Mouse (Mus musculus): Measurements from ENCODE around the gene Aagab. TPM values are rescaled to one million over a fixed set of nuclear protein-coding genes. Genes with fewer than 3 reads are reported as not detected.

Aagab gene
- polyA plus RNA-seq, 1 experiment = 4.4 TPM

GRCm38 (mm10) chr9:63664792-63665646 is 62.6 kb downstream of the Aagab start:
- Histone ChIP-seq H3K4me3 (replicated peaks) (no peak overlapping the region), H3K4me1 (peaks cover 66% of the 10 kb centered on the region), H3K36me3 (replicated peaks; ENCODE audit: low read length) (peaks cover 92% of the 10 kb centered on the region), H3K27me3 (replicated peaks) (no peaks in the 10 kb centered on the region), H3K9me3 (no peaks in the 10 kb centered on the region)
- TF ChIP-seq GATA1 (IDR thresholded peaks at IDR 0.05; ENCODE audit: borderline replicate concordance, low read length) (no peak), FLI1 (IDR thresholded peaks at IDR 0.05; ENCODE audit: low read length) (no peak)

- no peaks in the 10 kb centered on the region for H3K27me3 ChIP-seq (replicated peaks)
Measured at GRCm38 (mm10) chr9:63666612-63667372, 64.3 kb downstream of the Aagab start.

GRCm38 (mm10) chr9:63667373-63667724 is 64.9 kb downstream of the Aagab start:
- no peak for TF ChIP-seq GATA1 (IDR thresholded peaks at IDR 0.05; ENCODE audit: borderline replicate concordance, low read length)
- TF ChIP-seq FLI1 (IDR thresholded peaks at IDR 0.05; ENCODE audit: low read length) = no peak
- Histone ChIP-seq H3K36me3 (replicated peaks; ENCODE audit: low read length) (peaks cover 90% of the 10 kb centered on the region), H3K27me3 (replicated peaks) (no peaks in the 10 kb centered on the region), H3K4me3 (replicated peaks) (no peak overlapping the region), H3K9me3 (peaks cover 4% of the 10 kb centered on the region; the same call in 1 of the 2 replicates), H3K4me1 (peaks cover 82% of the 10 kb centered on the region)

More at GRCm38 (mm10) chr9:63666612-63667372, 64.3 kb downstream of the Aagab start:
- peaks cover 4% of the 10 kb centered on the region; the same call in 1 of the 2 replicates for H3K9me3 ChIP-seq
- no peak overlapping the region for H3K4me3 ChIP-seq (replicated peaks)
- H3K36me3 ChIP-seq (replicated peaks; ENCODE audit: low read length) = peaks cover 90% of the 10 kb centered on the region
- peaks cover 77% of the 10 kb centered on the region for H3K4me1 ChIP-seq
- no peak for TF ChIP-seq GATA1 (IDR thresholded peaks at IDR 0.05; ENCODE audit: borderline replicate concordance, low read length)

GRCm38 (mm10) chr9:63668621-63669020 is 66.2 kb downstream of the Aagab start:
- Histone ChIP-seq H3K9me3 (peaks cover 4% of the 10 kb centered on the region; the same call in 1 of the 2 replicates), H3K27me3 (replicated peaks) (no peaks in the 10 kb centered on the region), H3K36me3 (replicated peaks; ENCODE audit: low read length) (peaks cover 86% of the 10 kb centered on the region), H3K4me3 (replicated peaks) (no peak overlapping the region), H3K4me1 (peaks cover 85% of the 10 kb centered on the region)
- no peak for TF ChIP-seq FLI1 (IDR thresholded peaks at IDR 0.05; ENCODE audit: low read length)
- no peak for TF ChIP-seq GATA1 (IDR thresholded peaks at IDR 0.05; ENCODE audit: borderline replicate concordance, low read length)

- Histone ChIP-seq H3K9me3 (peaks cover 4% of the 10 kb centered on the region; the same call in 1 of the 2 replicates), H3K36me3 (replicated peaks; ENCODE audit: low read length) (peaks cover 80% of the 10 kb centered on the region), H3K4me3 (replicated peaks) (no peak overlapping the region), H3K4me1 (peaks cover 85% of the 10 kb centered on the region), H3K27me3 (replicated peaks) (no peaks in the 10 kb centered on the region)
- TF ChIP-seq FLI1 (IDR thresholded peaks at IDR 0.05; ENCODE audit: low read length) (no peak), GATA1 (IDR thresholded peaks at IDR 0.05; ENCODE audit: borderline replicate concordance, low read length) (no peak)
Measured at GRCm38 (mm10) chr9:63669816-63670215, 67.4 kb downstream of the Aagab start.

- Histone ChIP-seq H3K4me3 (replicated peaks) (peak overlapping the region; percentile 15), H3K36me3 (replicated peaks; ENCODE audit: low read length) (peaks cover 61% of the 10 kb centered on the region), H3K9me3 (peaks cover 4% of the 10 kb centered on the region; the same call in 1 of the 2 replicates), H3K4me1 (peaks cover 90% of the 10 kb centered on the region), H3K27me3 (replicated peaks) (no peaks in the 10 kb centered on the region)
- TF ChIP-seq FLI1 (IDR thresholded peaks at IDR 0.05; ENCODE audit: low read length) = no peak
- no peak for TF ChIP-seq GATA1 (IDR thresholded peaks at IDR 0.05; ENCODE audit: borderline replicate concordance, low read length)
Measured at GRCm38 (mm10) chr9:63672797-63673493, 70.5 kb downstream of the Aagab start.

- Histone ChIP-seq H3K4me3 (replicated peaks) (peak overlapping the region; percentile 15), H3K27me3 (replicated peaks) (no peaks in the 10 kb centered on the region), H3K9me3 (peaks cover 4% of the 10 kb centered on the region; the same call in 1 of the 2 replicates), H3K4me1 (peaks cover 90% of the 10 kb centered on the region), H3K36me3 (replicated peaks; ENCODE audit: low read length) (peaks cover 56% of the 10 kb centered on the region)
- TF ChIP-seq FLI1 (IDR thresholded peaks at IDR 0.05; ENCODE audit: low read length) (no peak), GATA1 (IDR thresholded peaks at IDR 0.05; ENCODE audit: borderline replicate concordance, low read length) (no peak)
Measured at GRCm38 (mm10) chr9:63673494-63673805, 71.0 kb downstream of the Aagab start.

- Histone ChIP-seq H3K36me3 (replicated peaks; ENCODE audit: low read length) (peaks cover 53% of the 10 kb centered on the region), H3K27me3 (replicated peaks) (no peaks in the 10 kb centered on the region), H3K9me3 (peaks cover 4% of the 10 kb centered on the region; the same call in 1 of the 2 replicates), H3K4me3 (replicated peaks) (peak overlapping the region; percentile 80), H3K4me1 (peaks cover 90% of the 10 kb centered on the region)
- no peak for TF ChIP-seq FLI1 (IDR thresholded peaks at IDR 0.05; ENCODE audit: low read length)
- no peak for TF ChIP-seq GATA1 (IDR thresholded peaks at IDR 0.05; ENCODE audit: borderline replicate concordance, low read length)
Measured at GRCm38 (mm10) chr9:63674613-63675012, 72.2 kb downstream of the Aagab start.

- H3K36me3 ChIP-seq (replicated peaks; ENCODE audit: low read length) = peaks cover 46% of the 10 kb centered on the region
- H3K4me1 ChIP-seq = peaks cover 96% of the 10 kb centered on the region
- no peaks in the 10 kb centered on the region for H3K9me3 ChIP-seq
- no peaks in the 10 kb centered on the region for H3K27me3 ChIP-seq (replicated peaks)
- peak overlapping the region; percentile 74 for H3K4me3 ChIP-seq (replicated peaks)
- no peak for TF ChIP-seq FLI1 (IDR thresholded peaks at IDR 0.05; ENCODE audit: low read length)
- no peak for TF ChIP-seq GATA1 (IDR thresholded peaks at IDR 0.05; ENCODE audit: borderline replicate concordance, low read length)
Measured at GRCm38 (mm10) chr9:63677621-63678020, 75.2 kb downstream of the Aagab start.
